Mouse (Mus musculus): ENCODE results near the gene Slc6a13. TPM values are rescaled to one million over a fixed set of nuclear protein-coding genes. Genes with fewer than 3 reads are reported as not detected.

Gene Slc6a13
- total RNA-seq, 2 experiments from 2014 or later, result 4.6 to 11.0 TPM

DNA sequence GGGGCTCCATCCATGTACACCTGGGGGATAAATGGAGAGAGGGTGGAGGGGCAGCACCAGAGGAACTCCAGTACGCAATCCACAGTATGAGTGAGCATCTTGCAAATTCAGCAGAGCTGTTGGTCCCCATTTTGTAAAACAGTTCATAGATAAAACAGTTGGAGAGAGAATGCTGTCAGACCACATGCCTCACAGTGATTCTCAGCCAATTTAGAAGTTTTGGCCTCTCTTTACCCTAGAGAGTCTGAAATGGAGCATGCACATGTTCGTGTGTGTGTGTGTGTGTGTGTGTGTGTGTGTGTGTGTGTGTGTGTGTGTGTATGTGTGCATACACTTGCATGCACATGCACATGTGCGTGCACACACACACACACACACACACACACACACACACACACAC lies 25.3 kb downstream of the Slc6a13 start:
- ATAC-seq (replicated peaks; ENCODE audit: low FRiP score, low TSS enrichment, poor library complexity, severe bottlenecking), result no peak

DNA sequence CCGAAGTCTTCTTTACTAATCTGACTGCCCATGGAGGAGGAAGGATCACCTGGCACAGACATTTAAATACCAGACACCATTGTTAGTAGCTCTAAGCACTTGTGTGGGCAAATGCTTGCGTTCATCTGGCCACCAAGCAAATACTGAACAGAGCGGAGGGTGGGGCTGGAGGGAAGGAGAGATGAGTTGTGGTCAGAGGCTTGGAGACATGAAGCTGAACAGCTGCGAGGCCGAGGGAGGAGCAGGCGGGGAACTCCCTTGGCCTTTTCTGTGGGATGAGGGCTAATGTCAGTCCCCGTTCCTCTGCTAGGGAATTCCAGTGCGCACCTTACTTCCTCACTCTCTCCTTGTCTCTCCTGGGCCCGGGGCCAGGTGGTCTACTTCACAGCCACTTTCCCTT lies 25.7 kb downstream of the Slc6a13 start:
- ATAC-seq (replicated peaks; ENCODE audit: low FRiP score, low TSS enrichment, poor library complexity, severe bottlenecking), result no peak

DNA sequence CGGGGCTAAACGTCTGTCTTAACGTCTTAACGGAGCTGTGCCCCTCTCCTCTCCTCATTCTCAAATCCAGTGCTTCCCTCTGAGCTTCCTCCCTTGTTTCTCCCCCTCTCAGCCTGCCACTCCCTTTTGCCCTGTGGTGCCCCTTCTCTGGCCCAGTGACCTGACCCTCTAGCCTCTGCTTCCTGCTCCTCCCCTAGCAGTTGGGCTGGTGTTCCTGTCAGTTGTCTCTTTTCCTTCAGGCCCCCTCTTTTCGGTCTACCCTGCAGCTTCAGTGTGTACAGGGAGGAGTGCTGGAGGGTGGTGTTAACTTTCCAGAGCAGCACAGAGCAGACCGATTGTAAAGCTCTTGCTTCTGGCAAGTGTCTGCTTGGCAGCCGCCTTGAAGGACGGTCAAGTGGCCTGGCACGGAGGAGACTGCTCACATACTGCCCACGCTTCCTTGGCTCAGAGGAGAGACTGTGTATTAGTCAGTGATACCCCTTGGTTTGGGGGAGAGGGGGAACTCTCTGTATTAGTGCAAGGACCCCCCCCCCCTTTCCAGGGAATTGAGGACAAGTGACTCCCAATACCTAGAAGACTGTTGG lies 26.6 kb downstream of the Slc6a13 start:
- ATAC-seq (replicated peaks; ENCODE audit: low FRiP score, low TSS enrichment, poor library complexity, severe bottlenecking), result no peak

GRCm38 (mm10) chr6:121328417-121328884 lies 28.4 kb downstream of the Slc6a13 start:
- ATAC-seq (replicated peaks; ENCODE audit: low FRiP score, low TSS enrichment, poor library complexity, severe bottlenecking), result no peak

- ATAC-seq (replicated peaks; ENCODE audit: low FRiP score, low TSS enrichment, poor library complexity, severe bottlenecking), result no peak
Measured at GRCm38 (mm10) chr6:121329848-121330508, 30.0 kb downstream of the Slc6a13 start.

DNA sequence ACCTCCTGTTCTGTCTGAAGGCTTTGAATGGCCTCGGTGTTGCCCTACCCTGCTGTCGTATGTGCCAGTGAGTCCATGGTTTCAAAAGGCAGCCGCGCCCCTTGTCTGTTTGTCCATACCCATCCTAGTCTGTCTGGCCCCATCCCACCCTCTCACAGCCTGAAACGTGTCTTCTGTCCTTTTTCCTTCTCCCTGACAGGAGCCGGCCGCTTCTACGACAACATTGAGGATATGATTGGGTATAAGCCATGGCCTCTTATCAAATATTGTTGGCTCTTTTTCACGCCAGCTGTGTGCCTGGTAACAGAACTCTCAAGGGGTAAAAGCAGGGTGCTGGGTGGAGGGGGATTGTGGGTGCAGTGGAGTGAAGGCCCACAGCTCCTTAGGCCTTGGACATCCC lies 35.8 kb downstream of the Slc6a13 start:
- 0 out of 2 replicates have a peak, but pooled peaks have one; percentile 1 for ATAC-seq (replicated peaks; ENCODE audit: low FRiP score, low TSS enrichment, poor library complexity, severe bottlenecking)

DNA sequence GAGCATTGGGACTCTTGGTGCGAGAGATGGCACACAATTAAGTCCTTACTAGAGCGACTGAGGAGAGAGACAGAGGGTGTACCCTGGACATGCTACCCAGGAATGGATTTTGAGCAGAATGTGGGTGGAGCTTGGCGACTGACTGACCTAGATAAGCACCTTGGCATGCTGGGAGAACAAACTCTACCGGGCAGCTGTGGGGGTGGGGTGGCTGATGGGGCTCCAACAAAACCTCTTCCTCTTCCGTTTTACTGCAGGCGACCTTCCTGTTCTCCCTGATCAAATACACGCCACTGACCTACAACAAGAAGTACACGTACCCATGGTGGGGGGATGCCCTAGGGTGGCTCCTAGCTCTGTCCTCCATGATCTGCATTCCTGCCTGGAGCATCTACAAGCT lies 36.5 kb downstream of the Slc6a13 start:
- peak; percentile 80 for ATAC-seq (replicated peaks; ENCODE audit: low FRiP score, low TSS enrichment, poor library complexity, severe bottlenecking)

- ATAC-seq (replicated peaks; ENCODE audit: low FRiP score, low TSS enrichment, poor library complexity, severe bottlenecking), result no peak
Measured at GRCm38 (mm10) chr6:121337229-121337628, 37.2 kb downstream of the Slc6a13 start.

- peak; percentile 89 for ATAC-seq (replicated peaks; ENCODE audit: low FRiP score, low TSS enrichment, poor library complexity, severe bottlenecking)
Measured at GRCm38 (mm10) chr6:121337770-121338518, 37.9 kb downstream of the Slc6a13 start.

DNA sequence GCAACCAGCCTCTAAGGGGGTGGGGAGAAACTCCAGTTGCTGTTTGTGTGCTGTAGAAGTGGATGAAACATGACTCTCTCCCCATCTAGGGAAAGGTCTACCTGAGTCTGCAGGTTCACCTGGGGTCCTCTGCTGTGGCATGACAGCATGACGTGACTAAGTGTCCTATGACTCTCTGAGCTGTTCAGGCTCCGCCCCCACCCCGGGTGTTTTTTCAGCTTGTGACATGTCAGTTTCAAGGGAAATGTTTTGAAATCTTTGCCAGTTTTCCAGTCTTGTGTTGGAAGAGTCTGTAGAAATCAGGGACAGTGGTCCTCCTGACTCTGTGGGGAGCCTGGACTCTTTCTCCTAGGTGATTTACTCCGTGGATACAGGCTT lies 38.5 kb downstream of the Slc6a13 start:
- ATAC-seq (replicated peaks; ENCODE audit: low FRiP score, low TSS enrichment, poor library complexity, severe bottlenecking), result no peak

DNA sequence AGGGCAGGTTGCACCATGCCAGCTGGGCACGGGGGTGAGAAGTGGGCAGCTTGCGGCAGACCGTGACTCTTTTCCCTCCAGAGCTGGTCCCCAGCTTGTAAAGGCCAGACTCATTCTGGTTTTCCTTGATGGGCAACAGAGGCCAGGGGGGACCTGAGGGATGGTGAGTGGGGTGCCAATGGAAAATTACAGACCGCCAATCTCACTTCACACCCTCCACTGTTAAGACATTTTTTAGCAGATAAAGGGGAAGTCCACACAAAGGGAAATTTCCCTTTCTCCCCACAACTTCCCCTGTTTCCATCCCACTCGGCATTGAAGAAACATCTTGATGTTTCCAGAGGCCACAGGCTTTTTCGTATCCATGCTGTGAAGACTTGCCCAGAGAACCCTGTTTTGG lies 41.6 kb downstream of the Slc6a13 start:
- ATAC-seq (replicated peaks; ENCODE audit: low FRiP score, low TSS enrichment, poor library complexity, severe bottlenecking), result no peak

DNA sequence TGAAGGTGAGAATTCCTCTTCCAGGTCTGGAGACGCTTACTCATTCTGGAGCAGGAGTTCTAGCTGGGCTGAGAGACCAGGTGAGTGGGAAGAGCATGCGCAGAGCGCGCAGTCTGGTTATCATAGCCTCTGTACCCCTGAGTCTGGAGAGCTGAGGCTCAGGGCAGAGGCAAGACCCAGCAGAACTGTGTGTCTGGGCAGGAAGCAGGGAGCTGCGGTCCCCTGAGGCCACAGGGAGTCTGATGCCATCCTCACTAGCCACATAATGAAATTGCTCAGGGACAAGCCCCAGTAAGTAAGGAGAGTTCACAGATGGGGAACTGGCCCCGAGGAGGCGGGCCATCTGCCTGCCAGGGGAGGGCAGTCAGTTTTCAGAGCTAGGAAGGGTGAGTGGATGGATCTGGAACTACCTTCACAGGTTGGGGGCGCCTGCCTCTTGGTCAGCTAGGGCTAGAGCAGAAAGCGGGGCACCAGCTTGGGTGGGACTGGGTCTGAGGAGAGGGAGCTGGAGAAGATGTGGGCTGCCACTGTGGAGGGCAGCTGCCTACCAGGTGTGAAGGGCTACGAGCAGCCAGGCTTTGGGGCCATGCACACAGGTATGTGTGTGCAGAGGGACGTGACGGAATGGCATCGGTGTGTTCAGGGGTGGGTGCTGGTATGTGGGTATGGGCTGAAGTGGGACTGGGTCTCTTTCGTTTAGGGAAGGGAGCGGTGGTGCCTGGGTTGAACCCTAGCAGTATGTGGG lies 43.2 kb downstream of the Slc6a13 start, which contains the start of gene Slc6a12:
TSS of gene Slc6a12 (plus strand) at position 51 of the 745 bp plus-strand sequence.
- no peak for ATAC-seq (replicated peaks; ENCODE audit: low FRiP score, low TSS enrichment, poor library complexity, severe bottlenecking)

- no peak for ATAC-seq (replicated peaks; ENCODE audit: low FRiP score, low TSS enrichment, poor library complexity, severe bottlenecking)
Measured at GRCm38 (mm10) chr6:121343771-121344123, 43.7 kb downstream of the Slc6a13 start.

GRCm38 (mm10) chr6:121344329-121344728 lies 44.3 kb downstream of the Slc6a13 start:
- ATAC-seq (replicated peaks; ENCODE audit: low FRiP score, low TSS enrichment, poor library complexity, severe bottlenecking), result no peak

GRCm38 (mm10) chr6:121346428-121346827 lies 46.4 kb downstream of the Slc6a13 start:
- no peak for ATAC-seq (replicated peaks; ENCODE audit: low FRiP score, low TSS enrichment, poor library complexity, severe bottlenecking)

DNA sequence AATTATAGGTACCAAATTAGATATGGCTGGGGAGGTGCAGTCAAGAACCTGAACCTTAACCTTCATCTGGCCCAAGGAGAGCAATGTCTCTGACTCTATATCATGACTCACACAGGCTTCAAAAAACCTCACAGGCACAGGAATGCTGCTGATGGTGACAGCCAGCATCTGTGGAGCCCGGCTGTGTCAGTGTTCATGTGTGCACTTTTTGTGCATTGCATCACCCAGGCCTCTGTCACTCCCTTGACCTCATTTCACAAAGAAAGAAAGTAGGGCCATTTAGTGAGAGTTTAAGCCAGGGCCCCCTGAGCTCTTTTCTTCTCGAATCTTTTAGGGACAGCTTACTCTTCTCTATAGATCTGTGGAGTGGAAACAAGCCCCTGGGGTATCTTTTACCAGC lies 52.2 kb downstream of the Slc6a13 start:
- ATAC-seq (replicated peaks; ENCODE audit: low FRiP score, low TSS enrichment, poor library complexity, severe bottlenecking), result no peak

DNA sequence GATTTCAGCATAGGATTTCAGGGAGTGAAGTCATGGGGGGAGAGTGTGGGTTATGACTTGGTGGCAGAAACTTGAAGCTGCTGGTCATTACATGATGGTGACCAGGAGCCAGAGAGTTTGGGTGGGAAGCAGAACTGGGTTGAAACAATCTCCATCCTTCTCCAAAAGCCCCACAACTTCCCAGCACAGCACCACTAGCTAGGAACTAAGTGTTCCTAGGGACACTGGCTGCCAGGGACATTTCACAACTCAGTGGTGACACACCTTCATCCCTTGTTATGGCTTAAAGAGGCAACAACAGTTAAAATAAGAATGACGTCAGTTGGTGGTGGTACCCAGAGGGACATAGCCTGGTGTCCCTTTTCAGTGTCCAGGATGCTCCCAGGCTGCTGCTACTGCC lies 56.0 kb downstream of the Slc6a13 start:
- no peak for ATAC-seq (replicated peaks; ENCODE audit: low FRiP score, low TSS enrichment, poor library complexity, severe bottlenecking)

GRCm38 (mm10) chr6:121357232-121357631 lies 57.2 kb downstream of the Slc6a13 start:
- ATAC-seq (replicated peaks; ENCODE audit: low FRiP score, low TSS enrichment, poor library complexity, severe bottlenecking), result no peak

- ATAC-seq (replicated peaks; ENCODE audit: low FRiP score, low TSS enrichment, poor library complexity, severe bottlenecking), result no peak
Measured at GRCm38 (mm10) chr6:121363061-121363460, 63.0 kb downstream of the Slc6a13 start.

- ATAC-seq (replicated peaks; ENCODE audit: low FRiP score, low TSS enrichment, poor library complexity, severe bottlenecking), result no peak
Measured at GRCm38 (mm10) chr6:121363956-121364355, 63.9 kb downstream of the Slc6a13 start.
